Mouse (Mus musculus) R1 (cell line): ENCODE results near the gene Fmo6.

Source experiments
- DNase-seq: peaks from one replicate; pipeline ENCODE4 v3.0.0-alpha.2; 2018; ENCODE audit warnings: low read depth, low spot score

Fmo6 gene

DNA sequence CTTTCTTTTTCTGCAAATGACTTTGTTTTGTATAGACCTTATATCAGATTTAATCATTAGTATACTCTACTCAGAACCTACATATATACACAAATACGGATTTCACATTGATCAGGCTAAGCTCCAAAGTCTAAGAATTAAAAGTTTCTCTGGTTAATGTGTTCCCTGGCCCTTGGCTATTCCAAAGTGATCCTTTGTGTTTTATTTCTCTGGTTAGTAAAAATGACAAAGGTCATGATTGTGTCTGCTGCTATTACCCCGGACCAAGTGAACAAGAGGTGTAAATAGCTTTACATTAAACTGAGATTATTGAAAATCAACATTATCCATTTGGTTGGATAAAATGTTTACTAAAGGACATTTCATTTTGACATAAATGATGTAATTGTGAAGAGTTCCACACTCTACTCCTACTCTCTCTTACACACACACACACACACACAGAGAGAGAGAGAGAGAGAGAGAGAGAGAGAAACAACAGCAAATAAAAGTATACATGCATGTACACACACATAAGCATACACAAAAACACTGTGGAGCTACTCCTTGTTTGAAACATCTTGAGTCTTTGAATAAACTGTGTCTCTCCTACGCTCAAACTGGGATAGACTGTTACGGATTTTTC is 22.3 kb downstream of the Fmo6 start:
- DNase-seq, result no peak

DNA sequence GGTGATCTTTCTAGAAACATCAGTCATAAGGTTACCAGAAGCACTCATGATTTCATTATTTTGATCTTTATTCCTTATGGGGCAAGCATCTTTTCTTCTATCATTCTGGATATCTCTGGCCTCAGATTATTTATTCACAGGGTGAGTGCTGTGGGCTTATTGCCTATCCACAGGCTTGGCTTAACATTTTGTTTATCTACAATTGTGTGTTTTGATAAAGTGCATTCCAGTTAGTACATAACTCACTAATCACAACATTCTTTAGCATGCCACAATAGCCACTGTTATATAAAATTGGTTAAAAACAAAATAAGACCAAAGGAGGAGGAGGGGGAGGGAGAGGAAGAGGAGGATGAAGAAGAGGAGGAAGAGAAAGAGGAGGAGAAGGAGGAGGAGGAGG is 25.2 kb downstream of the Fmo6 start:
- DNase-seq, result no peak

DNA sequence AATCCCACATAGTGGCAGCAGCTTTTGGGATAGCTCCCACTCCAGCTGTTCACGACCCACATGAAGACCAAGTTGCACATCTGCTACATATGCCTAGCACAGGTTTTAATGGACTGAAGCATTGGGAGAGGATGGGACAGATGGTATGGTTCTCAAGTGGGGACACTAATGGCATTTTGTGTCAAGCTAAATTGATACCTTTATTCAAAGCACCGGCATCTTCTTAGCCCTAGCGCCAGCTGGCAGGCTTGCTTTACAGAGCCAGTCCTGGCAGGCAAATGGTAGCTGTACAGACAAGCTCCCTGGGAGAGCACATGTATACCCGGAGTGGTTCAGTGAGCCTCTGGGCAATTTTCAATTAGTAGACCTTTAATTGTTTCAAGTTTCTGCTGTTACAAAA is 35.4 kb downstream of the Fmo6 start:
- no peak for DNase-seq

DNA sequence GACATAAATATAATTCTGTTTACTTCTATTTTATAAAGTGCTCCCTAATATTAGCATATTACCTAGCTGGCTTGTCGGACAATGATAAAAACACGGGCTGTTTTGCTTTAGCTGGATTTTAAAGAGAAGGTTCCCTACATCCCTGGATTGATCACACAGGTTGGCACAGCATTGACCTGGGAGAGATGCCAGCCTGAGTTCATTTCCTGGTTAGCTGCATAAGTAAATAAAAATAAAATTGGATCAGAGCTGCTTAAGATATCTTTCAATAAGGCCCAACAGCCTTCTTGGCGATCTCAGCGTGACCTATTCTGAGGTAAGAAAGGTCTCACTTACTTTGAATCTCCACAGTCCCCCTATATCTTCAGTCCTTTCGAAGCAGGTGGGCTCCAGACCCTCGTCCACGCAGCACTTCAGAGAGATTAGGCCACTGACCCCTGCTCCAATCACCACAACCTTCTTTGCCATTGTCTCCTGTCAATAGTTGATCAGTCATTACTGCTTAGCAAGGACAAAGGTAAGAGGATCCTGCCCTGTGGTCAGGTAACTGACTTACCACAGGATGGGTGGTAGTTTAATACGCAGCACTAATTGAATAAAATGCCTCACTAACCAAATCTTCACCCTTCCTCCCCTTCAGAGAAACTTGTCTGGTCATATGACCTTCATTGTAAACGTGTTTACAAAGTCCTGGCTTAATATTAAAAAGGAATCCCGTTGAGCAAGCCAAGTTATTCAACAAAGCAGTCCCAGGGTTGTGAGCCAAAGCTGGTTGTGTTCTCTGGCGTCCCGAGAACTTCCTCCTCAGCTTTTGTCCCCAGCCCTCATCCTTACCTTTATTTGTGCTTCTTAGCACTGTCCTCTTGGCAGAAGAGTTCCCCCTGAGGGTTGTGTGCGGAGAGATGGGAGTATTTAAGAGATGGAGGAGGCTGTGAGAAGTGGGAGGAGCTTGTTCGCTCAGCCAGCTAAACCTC is 39.2 kb downstream of the Fmo6 start, which contains the start of gene Fmo2:
Gene Fmo2, minus strand, starts transcription at position 889 of the 974 bp plus-strand sequence.
- no peak for DNase-seq

DNA sequence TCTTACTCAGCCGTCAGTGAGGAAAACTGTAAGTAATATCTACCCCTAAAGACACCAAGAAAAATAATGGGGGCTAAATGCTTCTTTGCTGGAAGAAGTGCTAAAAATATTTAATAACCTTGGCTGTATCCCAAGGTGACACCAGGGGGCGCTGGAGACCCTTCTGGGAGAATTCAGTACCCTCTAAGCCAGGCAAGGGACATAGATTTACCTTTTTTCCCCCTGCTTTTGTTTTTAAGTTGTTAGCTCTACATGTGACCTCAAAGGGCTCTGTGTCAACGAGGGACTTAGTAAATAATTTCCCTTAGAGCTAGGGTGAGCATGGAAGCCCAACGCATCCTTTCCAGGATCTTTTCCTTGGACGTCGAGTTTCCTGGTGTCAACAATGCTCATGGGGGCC is 41.4 kb downstream of the Fmo6 start:
- DNase-seq, result peak; percentile 40

DNA sequence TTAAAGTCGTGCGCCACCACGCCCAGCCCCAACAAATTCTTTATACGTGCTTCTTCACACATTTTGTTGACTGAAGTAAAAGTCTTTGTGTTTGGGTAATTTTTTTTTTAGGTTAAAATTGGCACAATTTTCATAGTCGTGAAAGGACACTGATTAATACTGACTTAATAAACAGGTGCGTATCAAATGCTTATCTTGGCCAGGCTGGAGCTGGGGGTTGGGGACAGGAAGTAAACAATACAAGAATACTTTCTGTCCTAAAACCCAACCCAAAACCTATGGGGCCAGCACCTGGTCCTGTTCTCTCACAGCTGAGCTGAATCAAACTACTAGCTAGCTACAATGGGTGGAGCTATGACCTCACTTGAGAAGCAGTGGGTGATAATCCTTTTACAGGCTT is 44.3 kb downstream of the Fmo6 start:
- no peak for DNase-seq

DNA sequence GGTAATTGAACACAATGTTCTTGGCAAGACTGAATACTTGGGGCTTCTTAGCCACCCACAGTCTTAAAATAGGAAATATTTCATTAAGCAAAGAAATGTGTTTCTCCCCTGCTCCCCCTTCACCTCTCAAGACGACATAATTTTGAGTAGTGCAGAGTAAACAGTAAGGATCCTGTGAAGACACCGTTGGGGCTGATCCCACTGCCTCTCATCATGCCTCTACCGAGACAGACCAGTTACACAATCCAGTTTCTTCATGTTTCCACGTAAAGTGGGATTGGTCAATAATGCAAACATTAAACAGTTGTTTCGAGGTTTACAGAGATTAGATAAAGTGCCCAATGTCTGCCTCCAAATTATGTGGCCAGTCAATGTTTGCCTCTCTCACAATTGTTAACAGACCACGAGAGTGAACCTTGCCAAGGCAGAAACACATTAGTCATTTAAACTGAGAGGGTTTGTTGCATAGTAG is 45.3 kb downstream of the Fmo6 start:
- no peak for DNase-seq

DNA sequence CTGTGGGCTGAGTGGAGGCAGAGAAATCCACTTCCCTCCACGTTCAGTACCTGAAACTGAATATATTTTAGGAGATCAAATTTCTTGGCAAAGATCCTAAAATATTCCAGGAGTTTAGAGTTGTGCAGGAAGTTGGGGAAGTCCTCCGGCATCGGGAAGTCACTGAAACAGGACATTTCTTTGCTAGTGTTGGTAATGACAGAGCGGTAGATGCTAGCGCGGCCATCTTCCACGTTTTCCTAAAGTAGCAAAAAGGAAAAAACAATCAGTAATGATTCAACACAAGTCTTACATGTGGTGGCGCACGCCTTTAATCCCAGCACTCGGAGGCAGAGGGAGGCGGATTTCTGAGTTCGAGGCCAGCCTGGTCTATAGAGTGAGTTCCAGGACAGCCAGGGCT is 48.7 kb downstream of the Fmo6 start:
- DNase-seq, result no peak

DNA sequence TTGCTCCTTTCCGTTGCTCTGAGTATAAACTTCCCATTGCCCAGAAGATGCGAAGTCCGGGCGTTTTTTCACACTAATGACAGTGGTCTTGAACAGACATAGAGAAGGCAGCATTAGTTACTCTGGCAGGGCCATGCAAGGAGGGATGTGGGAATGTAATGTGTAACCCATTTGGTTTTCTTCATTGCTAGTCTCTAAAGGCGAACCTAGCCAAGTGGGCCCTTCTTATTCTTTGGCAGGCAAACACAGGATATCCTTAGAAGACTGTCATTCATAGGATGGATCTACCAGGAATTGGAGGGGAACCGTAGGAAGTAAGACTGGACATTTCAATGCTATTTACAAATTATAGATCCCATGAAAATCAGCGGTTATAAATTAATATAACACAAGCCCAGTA is 49.7 kb downstream of the Fmo6 start:
- DNase-seq, result no peak

DNA sequence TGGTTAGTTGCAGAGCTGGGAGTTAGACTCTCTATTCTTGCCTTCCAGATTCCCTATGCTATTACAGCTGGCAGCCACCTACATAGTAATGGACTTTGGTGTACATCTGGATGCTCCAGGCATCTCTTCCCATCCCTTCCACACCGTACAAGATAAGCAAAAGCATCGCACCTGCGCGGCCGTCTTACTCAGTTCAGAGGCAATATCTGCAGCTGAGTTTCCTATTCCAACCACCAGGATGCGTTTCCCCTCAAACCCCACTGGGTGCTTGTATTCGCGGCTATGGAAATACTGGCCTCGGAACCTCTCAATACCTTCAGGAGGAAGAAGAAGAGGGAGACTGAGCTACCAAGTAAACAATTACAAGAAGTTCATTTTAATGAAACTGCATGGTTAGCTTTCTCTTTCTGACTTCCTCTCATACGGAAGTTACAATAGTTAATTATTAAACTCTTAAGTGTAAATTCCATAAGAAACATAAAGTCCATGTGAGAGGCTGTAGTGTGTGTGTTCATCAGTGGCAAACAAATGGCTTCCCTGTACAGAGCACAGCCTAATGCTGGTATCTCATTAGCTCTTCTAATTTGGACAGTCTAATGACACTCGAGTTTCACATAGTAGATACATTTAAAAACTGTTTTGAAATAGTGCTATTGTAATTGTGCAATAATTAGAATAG is 51.0 kb downstream of the Fmo6 start:
- peak; percentile 10 for DNase-seq

DNA sequence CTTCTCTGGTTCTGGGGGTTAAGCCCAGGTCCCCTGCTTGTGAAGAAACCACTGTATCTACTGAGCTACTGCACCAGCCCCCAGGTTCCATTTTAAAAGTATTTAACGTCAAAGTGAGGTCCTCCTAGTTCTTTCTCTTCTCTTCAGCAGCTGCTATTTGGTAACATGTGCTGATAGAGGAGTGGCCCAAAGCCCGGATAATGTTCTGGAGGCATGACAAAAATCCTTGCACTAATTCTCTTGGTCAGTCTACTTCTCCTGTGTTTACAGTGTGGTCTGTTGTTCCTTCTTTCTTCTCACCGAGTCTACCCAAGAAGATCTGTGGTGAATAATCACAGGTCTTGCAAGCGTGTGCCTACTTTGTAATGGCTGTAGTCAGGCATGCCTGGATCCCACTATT is 54.6 kb downstream of the Fmo6 start:
- no peak for DNase-seq

DNA sequence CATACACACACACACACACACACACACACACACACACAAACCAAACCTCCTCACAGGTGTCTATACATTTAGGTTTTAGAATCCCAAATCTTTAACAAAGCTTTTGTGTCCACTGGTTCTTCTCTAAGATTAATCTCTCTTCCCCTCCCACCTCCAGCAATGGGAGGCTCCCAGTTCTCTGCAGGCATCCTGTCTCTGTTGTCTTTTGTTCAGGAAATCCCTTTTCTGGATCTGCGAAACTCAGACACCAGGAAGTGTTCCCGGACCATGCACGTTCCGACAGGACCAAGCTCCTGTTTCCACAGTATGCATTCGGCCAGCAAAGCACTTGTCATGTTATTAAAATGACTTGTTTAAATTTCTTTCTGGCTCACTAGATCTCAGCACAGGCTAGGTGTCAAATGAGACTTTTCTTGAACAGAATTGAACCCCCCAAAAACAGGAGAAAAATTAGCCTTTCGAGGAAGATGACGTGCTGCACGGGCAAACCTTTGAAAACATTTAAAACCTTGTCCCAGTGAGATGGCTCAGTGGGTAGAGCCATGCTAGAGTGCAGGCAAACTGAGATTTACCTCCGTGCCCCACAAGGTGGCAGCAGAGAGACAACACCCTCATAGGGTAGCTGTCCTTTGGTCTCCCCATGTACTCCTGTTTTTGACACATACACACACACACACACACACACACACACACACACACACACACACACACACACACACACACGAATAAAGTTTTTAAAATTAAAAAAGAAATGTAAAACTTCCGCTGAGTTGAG is 57.5 kb downstream of the Fmo6 start:
- peak; percentile 51 for DNase-seq

DNA sequence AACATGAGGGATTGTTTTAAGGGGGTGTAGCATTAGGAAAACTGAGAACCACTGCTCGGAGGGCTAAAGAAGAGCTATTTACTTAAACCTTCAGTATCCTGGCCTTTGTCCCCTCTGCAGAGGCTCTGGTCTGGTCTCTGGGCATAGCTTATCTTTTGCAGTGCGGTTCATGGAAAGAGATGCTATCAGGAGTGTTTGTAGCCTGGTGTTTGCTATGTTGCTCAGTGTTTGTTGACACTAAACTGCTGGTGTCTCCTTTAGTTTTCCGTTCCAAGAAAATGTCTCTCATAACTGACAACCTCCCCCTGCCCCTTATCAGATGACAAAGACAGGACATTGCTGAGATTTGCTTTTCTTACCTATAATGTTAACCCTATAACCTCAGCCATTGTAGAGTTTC is 62.2 kb downstream of the Fmo6 start:
- no peak for DNase-seq

DNA sequence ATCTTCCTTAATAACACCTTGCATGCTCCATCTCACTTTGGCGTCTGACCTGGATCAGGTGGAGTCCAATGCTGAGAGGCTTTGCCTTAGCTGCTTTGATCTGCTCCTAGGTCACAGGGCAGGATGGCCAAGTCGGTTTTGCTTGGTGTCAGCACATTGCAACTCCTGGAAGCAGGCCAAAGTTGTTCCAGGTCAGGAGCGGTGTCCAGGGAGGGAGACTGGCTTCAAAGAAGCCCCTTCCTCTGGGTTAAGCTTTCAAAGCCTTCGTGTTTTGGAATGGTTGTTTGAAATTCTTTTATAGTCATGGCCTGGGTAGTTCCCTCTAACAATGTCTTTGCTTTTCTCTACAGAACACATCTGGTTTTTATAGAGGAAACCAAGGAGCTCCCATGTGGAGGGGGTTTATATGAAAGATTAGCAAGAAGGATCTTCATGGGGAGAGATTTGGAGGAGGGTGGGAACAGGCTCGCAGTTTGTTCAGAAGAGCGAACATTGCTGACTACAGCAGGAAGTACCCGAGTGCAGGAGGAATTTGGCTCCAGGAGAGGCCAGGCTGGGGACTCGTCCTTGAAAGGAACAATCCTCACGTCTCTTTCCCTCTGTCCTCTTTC is 65.5 kb downstream of the Fmo6 start:
- no peak for DNase-seq

DNA sequence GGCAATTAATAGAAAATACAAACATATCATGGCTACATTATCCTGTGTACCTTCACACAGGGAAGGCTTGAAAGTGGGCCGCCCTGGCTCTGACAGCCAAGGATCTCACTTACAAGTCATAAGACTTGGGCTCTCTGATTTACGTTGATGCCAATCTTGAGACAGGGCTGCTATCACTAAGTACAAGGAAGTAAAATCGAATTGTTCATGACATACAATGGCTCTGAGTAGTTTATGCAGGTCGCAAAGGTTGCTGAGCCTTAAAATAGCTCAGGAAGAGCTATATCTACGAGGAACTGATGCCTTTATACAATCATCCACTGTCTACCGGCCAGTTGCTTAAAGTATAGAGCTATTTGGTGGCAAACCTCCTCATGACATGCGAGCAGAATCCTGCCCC is 66.3 kb downstream of the Fmo6 start:
- DNase-seq, result no peak

DNA sequence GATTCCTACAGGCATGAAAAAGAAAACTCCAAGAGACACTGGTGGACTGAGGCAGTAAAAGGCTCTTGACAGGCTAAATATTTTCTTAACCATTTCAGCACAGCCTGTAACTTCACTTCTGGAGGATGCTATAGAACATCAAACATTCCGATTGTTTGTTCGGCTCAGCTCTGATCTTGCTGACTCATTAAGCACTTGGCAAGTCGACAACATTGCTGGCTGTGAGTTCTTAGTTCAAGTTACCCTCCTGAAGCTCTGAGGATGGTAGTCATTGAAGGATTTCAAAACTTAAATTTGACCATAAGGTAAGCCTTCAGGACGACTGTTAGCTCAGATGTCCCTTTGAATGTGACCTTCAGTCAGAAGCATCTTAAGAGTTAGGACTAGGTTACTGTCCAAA is 69.9 kb downstream of the Fmo6 start:
- no peak for DNase-seq
